Mouse (Mus musculus): ENCODE results near the gene Trappc10.

Gene Trappc10

DNA sequence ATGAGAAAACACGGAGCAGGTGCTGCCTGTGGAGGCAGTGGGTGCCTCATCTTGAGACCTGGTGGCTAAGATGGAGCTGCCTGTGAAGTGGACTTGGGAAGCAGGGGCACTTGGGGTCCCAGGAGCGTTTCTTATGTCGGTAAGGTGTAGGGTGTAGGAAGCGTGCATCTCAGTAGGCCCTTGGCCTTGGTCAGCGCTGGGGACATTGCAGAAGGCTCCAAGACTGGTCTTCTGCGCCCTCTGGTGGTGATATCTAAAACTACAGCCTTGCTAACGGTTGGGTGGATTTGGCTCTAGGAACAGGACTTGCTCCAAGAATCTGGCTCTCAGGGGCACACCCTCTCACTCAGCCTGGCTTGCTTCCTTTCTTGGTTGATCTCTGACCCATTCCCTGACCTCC lies 84.5 kb downstream of the Trappc10 start:
- peak; percentile 90 to 94 for DNase-seq

DNA sequence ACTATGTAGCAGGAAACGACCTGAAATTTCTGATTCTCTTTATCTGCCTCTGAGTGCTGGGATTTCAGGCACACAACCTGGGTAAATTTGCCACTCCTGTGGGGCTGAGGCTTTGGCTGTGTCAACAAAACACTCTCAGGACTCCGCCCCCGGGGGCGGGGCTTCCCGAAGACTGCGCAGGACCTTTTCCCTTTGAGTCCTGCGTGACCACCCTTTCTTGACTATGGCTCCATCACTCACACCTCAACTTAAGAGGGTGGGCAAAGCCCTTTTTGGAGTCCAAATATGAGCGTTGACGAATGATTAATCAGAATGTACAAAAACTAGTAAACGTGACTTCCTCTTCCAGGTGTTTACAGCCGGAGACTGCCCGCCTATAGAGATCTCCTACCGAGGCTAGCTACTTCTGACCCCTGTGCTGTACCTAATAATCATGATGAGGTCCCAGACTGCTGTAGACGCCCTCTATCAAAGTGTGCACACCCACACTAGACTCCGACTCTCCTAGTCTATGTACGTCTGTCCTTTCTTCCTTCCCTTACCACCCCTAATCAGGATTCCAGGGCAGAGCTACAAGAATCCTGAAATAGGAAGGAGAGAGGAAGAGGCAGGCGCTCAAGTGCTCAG lies 85.1 kb downstream of the Trappc10 start:
- peak; percentile 89 to 93 for DNase-seq

DNA sequence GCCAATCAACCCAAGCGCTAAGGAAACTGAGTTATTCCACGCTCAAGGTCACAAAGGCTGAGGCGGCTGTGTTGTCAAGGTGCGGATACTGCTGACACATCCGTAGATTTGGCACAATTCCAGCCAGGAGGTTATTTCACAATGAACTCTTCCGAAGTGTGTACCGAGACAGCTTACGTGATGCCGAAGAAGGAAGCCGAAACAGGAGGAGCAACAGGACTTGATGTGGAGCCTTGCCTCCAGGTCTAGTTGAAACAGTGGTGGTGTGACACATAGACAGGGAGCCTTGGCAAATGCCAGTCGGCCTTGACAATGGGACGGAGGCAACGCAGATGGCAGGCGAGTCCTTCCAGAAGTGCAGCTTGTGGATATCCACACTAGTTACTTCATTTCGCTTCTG lies 86.4 kb downstream of the Trappc10 start:
- peak; percentile 66 to 69 for DNase-seq

DNA sequence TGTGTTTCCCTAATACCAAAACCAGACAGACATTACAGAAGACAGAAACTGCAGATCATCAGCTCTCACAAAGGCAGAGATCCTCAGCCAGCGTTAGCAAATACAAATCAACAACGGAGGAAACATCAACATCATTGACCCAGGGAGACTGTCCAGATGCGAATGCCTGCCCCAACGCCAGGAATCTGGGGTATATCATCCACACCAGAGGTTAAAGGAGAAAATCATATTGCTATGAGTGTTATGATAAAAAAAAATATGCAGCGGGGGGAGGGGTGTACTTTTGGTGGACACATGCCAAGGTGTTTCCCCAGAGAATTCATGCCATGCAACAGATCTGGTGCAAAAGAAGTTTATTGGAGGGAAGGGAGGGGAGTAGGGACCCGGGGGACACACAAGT lies 87.5 kb downstream of the Trappc10 start:
- no peak for DNase-seq

DNA sequence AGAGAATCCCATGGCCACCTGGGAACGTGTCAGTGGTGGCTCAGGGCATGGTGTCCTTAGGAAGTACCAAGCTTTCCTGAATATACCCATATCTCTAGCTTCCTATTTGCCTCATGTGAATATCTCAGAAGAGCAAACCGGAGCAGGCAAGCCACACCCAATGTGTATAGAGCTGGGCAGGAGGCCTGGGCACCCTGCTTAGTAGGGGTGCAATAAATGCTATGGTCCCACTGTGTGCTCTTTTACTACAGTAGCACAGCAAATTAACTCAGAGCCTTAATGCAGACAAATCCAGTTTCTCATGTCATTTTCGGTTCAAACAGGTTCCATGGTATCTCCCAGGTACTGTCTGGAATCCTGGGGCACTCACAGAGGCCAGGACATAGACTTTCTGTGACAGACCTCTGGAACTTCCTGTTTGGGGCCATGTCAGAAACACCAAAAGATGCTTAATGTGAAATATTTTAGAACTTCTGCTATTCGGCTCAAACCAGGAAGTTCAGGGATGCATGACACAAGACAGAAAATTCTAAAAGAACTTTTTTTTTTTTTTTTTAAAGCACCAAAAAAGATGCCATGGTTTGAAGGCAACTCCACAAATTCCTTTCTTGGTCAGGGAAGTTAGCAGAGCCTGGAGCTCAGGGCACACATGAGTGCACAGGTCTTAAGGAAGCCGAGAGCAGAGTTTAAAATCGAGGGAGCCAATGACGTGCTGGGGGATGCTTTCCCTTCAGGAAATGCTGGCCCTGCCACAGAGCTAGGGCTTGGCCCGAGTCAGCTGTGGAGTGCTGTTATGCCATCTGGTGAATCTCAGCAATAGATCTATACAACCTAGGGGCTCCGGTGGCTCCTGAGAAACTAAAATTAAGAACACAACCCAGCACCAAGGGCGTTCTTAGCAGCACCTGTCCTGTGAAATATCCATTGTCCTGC lies 95.3 kb downstream of the Trappc10 start:
- no peak for DNase-seq

DNA sequence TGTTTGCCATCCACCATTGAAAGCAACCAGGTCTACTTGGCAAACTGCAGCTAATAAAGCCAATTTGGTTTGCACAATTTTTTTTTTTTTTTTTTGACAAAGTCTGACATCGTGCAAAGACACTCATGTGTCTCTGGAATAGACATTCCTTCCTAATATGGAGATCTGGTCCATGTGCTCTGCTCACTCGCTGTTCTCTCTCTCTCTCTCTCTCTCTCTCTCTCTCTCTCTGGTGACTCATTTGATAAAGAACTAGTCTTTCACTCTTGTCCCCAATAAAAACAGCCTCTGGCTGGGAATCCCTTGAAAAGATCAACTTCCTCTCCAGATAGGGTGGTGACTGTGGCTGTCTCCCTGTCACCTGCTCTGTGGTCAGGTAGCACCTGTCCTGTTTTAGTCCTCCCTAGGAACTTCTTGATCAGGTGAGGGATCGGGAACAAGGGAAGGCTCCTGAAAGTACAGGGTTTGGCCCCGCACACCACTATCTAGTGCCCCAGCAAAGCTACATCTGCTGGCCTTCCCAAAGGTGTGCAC lies 96.5 kb downstream of the Trappc10 start:
- no peak for DNase-seq

DNA sequence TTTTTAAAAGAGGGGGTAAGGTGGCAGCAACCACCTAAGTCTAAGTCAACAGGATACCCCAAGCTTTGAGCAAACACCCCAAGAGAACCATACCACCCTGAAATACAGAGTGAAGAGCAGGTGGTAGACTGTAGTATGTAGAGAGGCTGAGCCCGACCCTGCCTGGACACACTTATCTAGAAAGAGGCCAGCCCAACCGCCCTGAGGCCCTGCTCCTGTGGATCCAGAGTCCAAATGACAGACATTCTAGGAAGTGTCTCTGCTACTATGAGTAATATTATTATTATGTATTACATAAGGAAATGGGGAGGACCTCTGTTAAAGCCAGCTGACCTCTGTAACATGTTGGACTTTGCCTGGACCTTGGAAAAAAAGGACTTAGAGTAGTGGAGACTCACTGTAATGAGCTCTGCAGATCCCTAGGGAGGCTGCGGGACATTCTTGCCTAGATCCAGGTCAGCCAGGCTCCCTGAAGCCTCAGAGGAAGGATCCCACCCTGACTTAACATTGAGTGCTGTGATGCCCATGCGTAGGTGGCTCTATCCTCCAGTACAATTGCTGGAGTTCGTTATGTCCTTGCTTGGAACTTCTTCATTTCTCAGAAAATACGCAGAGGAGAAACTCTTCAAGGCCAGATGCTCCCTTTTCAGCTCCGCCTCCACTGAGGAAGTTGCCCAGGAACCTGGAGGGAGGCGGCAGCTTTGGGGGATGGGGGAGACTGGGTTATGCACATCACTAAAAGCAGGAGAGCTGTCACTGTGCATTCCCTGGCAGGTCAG lies 100.5 kb downstream of the Trappc10 start:
- DNase-seq, result peak in 1 of 2 experiments; percentile 74

DNA sequence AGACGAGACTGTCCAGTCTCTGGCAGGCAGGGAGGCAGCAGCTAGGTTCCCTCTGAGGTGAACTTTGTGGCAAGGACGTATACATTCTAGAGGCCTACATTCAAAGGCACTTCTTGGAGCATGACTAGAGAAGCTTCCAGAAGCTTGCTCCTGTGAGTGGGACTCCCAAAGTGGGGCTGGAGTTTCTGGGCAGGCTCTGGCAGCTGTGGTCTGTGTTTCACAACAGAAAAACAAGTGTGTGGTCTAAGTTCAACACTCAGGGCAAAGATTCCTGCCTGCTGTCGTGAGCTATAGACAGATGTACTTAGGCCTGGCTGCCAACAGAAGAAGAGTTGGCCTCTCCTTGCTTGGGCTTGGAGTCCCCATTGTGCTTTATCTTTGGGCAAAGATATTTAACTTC lies 103.6 kb downstream of the Trappc10 start:
- DNase-seq, result no peak

DNA sequence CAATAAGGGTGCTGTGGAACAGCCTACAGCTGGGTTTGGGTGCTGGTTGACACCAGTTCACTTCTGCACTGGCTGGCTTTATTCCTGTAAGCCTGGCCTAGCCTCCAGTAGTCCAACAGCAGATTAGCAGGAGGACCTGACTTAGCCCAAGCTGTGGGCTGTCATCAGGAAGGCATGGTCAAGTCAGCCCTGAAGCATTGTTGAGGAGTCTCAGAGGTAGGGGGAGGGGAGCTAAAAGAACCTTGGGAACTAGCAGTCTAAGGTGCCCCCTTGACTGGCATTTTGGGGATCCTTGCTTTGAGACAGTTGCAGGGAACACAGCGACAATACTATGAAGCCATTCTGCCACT lies 104.2 kb downstream of the Trappc10 start:
- no peak for DNase-seq

DNA sequence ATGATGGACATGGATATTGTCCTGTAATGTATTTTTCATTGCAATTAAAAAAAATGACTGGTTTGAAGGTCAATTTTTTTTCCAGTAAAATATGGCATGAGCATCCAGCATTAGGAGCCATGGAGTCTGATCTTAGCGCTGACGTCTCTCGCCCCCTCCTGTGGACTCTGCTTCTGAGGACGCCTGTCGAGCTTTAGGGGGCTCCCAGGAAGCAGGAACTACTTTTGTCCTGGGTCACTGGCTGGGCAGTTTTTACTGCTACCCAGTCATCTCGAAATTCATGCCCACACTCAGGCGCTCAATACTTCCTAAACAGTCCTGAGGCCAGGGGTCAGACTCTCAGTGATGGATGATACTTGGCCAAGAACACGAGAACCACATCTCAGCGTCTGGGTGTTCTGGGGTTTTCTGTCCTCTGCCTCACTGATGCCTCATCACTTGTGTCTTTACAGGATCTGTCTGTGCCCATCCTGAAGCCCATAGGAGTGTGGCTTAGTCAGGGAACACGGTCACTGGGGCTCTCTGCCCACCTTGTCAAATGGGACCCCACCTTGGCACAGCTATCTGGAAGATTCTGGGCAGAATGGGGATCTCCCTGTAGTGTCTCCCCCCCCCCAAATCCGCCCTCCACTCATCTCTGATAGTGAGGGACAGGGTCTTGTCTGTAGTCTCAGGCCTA lies 104.7 kb downstream of the Trappc10 start:
- DNase-seq, result no peak

DNA sequence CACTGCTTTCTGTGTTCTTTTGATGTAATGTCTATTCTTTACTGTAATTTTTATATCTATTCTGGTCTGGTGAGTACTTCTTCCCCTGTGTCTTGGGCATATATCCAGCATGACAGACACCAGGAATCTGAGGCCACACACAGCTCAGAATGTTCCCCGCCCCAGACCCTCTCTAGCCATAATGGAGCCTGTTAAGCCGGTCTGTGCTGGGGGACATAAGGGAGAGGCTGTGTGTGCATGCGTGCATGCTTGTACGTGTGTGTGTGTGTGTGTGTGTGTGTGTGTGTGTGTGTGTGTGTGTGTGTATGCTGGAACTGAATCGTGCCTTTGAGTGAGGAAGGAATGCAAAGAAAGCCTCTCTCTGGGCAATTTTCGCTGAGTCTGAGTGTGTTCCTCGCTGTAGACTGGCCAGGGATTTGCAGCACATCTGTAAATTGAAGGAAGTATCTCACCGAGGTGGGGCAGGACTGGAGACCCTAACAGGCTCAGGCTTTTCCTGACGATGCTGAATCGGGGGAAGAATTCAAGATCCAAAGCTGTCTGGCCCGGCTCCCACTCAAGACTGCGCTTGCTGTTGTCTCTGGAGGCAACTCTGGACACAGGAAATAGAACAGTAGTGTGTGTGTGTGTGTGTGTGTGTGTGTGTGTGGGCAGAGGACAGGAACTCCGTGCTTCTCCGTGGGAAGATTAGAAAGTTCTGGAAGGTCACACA lies 105.5 kb downstream of the Trappc10 start:
- DNase-seq, result peak; percentile 81 to 84

DNA sequence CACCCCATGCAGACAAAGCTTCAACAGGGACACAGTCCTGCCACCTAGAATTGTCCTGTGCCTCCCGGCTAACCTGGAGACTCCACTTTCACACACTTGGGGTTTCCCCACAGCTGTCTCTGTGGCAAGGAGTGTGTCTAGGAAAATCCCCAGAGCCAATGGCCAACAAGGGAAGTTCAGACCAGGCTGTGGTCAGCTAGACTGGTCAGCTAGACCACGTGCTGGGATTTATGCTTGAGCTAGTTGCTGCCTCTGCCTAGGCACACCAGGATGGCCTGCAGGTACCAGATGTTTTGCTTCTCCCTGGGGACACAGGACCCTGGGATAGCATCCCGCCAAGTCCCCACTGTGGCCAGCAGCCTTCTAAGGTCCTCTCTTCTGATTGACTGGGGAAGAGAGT lies 107.2 kb downstream of the Trappc10 start:
- DNase-seq, result no peak

All from kidney, postnatal 25 days (tissue).